Mouse (Mus musculus): Measurements from ENCODE around the gene Lrrc73.

DNA sequence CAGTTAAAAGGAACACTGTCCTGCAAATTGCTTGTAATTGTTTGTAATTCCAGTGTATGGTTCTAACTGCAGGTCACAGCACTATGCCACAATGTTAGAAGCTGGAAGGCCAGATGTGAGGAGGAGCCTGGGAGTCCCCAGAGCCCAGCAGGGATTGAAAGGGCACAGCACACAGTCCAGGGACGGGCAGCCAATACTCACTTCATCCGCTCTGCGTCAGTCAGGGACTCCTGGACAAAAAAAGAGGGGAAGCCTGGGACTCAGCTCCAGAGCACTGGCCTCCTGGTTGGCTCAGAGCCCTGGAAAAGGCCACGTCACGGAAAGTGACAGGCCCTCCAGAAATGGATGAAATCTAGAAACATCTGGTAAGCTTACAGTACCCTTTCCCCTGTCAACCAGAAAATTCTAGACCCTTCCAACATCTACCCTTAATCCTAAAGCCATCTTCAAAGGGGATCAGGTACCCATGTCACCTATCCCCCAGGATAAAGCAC lies 8.9 kb downstream of the Lrrc73 start:
- TF ChIP-seq CTCF (conservative IDR thresholded peaks at IDR 0.05; ENCODE audit: low read length) = no peak
- no peak for TF ChIP-seq POU5F1 (IDR thresholded peaks at IDR 0.05; ENCODE audit: borderline replicate concordance, low read length)
